Mouse (Mus musculus) intestine, postnatal 0 days (tissue): ENCODE data around the gene Fam104a. TPM values are rescaled to one million over a fixed set of nuclear protein-coding genes. Genes with fewer than 3 reads are reported as not detected.
A peak's percentile ranks its signal among the peaks of the same experiment; 100 is the strongest.

Experiments used
- ATAC-seq: fragments of 200-750 bp; cut with Nextera tagmentation; 2 replicates; pipeline ENCODE4 v1.8.0; 2017; ENCODE audit warnings: mild to moderate bottlenecking, moderate TSS enrichment, moderate library complexity
- H3K27ac ChIP-seq: fragments of 300-500 bp; sonication (generic); 2 replicates; pipeline ENCODE4 v1.5.1; 2014; ENCODE audit warnings: mild to moderate bottlenecking, low read depth, low read length, moderate library complexity
- H3K27me3 ChIP-seq: fragments of 300-500 bp; sonication (generic); replicated peaks from 2 replicates; pipeline ENCODE4 v1.6.1; 2014; ENCODE audit warnings: low read length, mixed read lengths; ENCODE audit not compliant: control insufficient read depth, insufficient read depth
- H3K36me3 ChIP-seq: fragments of 300-500 bp; sonication (generic); 2 replicates; pipeline ENCODE4 v1.6.1; 2014; ENCODE audit warnings: mild to moderate bottlenecking, moderate library complexity; ENCODE audit not compliant: control insufficient read depth, insufficient read depth
- H3K4me1 ChIP-seq: fragments of 300-500 bp; sonication (generic); replicated peaks from 2 replicates; pipeline ENCODE4 v1.6.1; 2014; ENCODE audit warnings: antibody characterized with exemption, low read length, mixed read lengths; ENCODE audit not compliant: control insufficient read depth, insufficient read depth
- H3K4me2 ChIP-seq: fragments of 300-500 bp; sonication (generic); replicated peaks from 2 replicates; pipeline ENCODE4 v1.6.1; 2014; ENCODE audit warnings: low read depth, mild to moderate bottlenecking, moderate library complexity
- H3K4me3 ChIP-seq: fragments of 300-500 bp; sonication (generic); 2 replicates; pipeline ENCODE4 v1.5.1; 2014; ENCODE audit warnings: low read depth, low read length
- H3K9ac ChIP-seq: fragments of 300-500 bp; sonication (generic); 2 replicates; pipeline ENCODE4 v1.6.1; 2014; ENCODE audit warnings: mild to moderate bottlenecking, low read depth, low read length
- H3K9me3 ChIP-seq: fragments of 300-500 bp; sonication (generic); 2 replicates; pipeline ENCODE4 v1.6.1; 2016; ENCODE audit warnings: mixed run types; ENCODE audit not compliant: control insufficient read depth
- CTCF ChIP-seq: sonication (generic); IDR thresholded peaks from 2 replicates; pipeline ENCODE4 v1.5.1; 2016; ENCODE audit warnings: low read depth, mild to moderate bottlenecking, control low read depth, antibody characterized with exemption, moderate library complexity
- WGBS: fragments of 180-500 bp; shearing (Covaris S2); extraction: QIAGEN DNeasy Blood & Tissue Kit; methylation state at CpG from one replicate; pipeline ENCODE4 v1.1.7; 2014; 5-methylcytosine and 5-hydroxymethylcytosine counted together
- polyA plus RNA-seq: library from polyadenylated mRNA; unstranded; fragments of >200 nt; fragmentation: Nextera tagmentation; extraction: Ambion mirVana; gene quantifications from 2 replicates; pipeline ENCODE4 v1.2.1, GENCODE M21; 2015

Gene Fam104a
- polyA plus RNA-seq, 1 experiment from 2014 or later, result 40.0 TPM

DNA sequence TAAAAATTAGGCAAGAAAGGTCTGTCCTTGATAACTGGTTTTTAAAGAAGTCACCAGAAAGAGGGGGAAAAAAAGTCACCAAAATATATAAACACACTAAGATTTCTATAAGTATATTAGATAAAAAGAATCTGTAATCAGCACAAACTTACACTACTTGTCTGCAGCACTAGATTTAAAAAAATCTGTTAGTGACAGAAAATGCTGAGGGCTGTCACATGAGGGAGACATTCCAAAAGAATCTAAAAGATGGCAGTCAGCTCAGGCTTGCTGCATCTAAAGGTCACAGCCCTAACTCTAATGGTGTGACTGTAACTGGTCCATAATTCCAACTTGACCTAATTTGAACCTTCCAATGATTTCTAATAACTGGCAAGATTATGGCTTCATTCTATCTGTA is 2.0 kb downstream of the Fam104a start:
- no peak for ATAC-seq
- Histone ChIP-seq H3K36me3 (0 out of 2 replicates have a peak, but pooled peaks cover 2% of the 10 kb centered on the region), H3K9ac (no peak overlapping the region), H3K27ac (no peak overlapping the region), H3K9me3 (no peaks in the 10 kb centered on the region), H3K27me3 (no peaks in the 10 kb centered on the region), H3K4me3 (0 out of 2 replicates have a peak overlapping the region, but pooled peaks have one; percentile 84), H3K4me2 (peak overlapping the region; percentile 87), H3K4me1 (peaks cover 11% of the 10 kb centered on the region)
- no peak for TF ChIP-seq CTCF

DNA sequence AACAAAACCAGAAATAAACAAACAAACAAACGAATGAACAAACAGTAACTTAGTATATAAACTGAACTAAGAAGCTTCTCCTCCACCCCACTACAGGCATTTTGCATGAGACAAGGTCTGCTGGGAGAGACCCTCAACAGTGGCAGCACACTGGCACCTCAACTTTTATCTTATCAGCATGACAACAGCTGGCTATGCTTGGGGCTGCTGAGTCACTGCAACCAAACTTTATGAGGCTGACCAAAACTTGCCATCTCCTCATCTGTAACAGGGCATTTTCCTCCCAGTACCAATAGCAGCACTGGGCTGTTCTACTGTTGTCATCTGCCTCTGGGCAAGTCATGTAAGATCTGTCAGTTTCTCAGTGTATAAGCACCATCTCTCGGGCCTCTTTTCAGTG is 3.0 kb downstream of the Fam104a start:
- WGBS, result 80% methylated on average over 2 of the region's 2 CpGs
- Histone ChIP-seq H3K4me1 (peaks cover 11% of the 10 kb centered on the region), H3K36me3 (peaks cover 9% of the 10 kb centered on the region; the same call in 1 of the 2 replicates), H3K4me2 (no peak overlapping the region), H3K9me3 (no peaks in the 10 kb centered on the region), H3K27ac (no peak overlapping the region), H3K27me3 (no peaks in the 10 kb centered on the region), H3K4me3 (no peak overlapping the region), H3K9ac (no peak overlapping the region)
- no peak for ATAC-seq
- TF ChIP-seq CTCF, result no peak

DNA sequence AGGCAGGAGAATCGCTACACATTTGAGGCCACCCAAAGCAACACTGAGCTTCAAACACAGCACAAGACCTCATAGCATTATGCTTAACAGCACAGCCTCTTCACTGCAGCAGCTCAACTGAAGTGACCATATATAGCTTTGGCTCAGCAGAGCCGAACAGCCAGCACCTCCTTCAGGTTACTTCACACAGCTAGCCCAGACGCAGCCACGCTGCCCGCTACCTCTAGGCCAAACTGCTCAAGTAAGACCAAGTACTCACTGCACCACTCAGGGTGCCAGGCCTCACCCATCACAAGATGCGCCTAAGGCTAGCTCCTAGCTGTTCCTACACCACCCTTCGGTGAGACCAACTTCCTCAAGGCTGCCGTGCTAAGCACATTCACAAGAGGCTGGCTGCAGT is 5.6 kb downstream of the Fam104a start:
- TF ChIP-seq CTCF, result peak; percentile 31
- 78% methylated on average over 8 of the region's 8 CpGs for WGBS
- no peak overlapping the region for H3K4me2 ChIP-seq
- no peaks in the 10 kb centered on the region for H3K27me3 ChIP-seq
- no peak overlapping the region for H3K4me3 ChIP-seq
- no peak overlapping the region for H3K27ac ChIP-seq
- no peaks in the 10 kb centered on the region for H3K9me3 ChIP-seq
- H3K36me3 ChIP-seq, result peaks cover 32% of the 10 kb centered on the region
- ATAC-seq, result no peak
- peaks cover 7% of the 10 kb centered on the region; the same call in 1 of the 2 replicates for H3K4me1 ChIP-seq
- no peak overlapping the region for H3K9ac ChIP-seq

DNA sequence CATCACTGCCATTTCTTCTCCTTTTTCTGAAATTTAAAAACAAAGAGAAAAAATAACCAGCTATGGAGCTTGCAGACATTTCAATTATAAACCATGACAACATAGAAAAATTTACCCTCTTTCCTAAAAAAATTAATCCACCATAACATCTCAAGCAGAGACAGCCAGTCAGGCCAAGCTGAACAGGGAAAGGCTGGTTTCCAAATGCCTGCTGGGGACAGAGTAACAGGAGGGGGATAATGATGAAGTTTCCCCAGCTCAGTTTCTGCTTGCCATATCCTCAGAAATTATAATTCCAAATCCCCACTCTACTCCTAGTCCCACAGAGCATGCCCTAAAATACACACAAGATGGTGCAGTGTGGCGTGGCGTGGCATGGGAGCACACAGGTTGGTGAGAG is 6.6 kb downstream of the Fam104a start:
- Histone ChIP-seq H3K9ac (no peak overlapping the region), H3K4me3 (no peak overlapping the region), H3K4me1 (peaks cover 4% of the 10 kb centered on the region; the same call in 1 of the 2 replicates), H3K9me3 (no peaks in the 10 kb centered on the region), H3K36me3 (peaks cover 38% of the 10 kb centered on the region), H3K27me3 (no peaks in the 10 kb centered on the region), H3K4me2 (no peak overlapping the region), H3K27ac (no peak overlapping the region)
- ATAC-seq, result no peak
- TF ChIP-seq CTCF, result no peak
- WGBS, result 98% methylated on average over 2 of the region's 2 CpGs

DNA sequence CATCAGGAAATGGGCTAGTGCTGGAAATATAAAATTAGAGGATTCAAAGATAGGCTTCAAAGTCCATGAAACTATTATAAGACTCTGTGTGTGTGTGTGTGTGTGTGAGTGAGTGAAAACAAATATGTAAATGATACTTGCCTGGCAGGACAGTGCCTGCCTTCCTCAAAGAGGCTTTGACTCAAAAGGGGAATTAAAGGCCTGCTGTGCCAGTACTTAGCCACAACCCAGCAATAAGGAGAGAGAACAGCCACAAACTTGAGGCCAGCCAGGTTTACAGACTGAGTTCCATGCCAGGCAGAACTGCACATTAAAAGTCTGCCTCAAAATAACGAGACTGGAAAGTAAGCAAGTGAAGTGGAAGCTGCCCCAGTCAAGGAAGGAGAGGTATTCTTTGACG is 7.1 kb downstream of the Fam104a start:
- Histone ChIP-seq H3K4me2 (no peak overlapping the region), H3K4me3 (no peak overlapping the region), H3K9ac (no peak overlapping the region), H3K9me3 (no peaks in the 10 kb centered on the region), H3K4me1 (no peaks in the 10 kb centered on the region), H3K27ac (no peak overlapping the region), H3K36me3 (peaks cover 38% of the 10 kb centered on the region), H3K27me3 (no peaks in the 10 kb centered on the region)
- WGBS, result 88% methylated on average over 2 of the region's 2 CpGs
- ATAC-seq, result no peak
- TF ChIP-seq CTCF, result no peak

DNA sequence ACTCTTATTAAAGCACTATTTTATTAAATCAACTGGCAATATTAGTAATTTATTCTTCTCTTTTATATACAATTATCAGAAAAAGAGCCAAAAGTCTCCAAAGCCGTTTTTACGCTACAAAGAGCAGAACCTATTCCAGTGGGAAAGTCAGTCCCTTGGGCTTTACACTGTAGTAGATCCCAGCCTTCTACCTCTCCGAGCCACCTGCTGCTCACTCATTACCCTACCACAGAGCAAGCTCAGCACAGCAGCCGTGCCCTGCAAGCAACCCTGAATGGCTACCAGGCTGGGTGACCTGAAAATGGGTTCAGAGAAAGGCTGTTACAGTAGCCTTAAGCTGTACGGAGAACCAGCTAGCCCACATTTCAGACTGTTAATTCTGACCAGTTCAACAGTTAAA is 9.4 kb downstream of the Fam104a start:
- ATAC-seq, result no peak
- no peaks in the 10 kb centered on the region for H3K27me3 ChIP-seq
- H3K4me2 ChIP-seq, result no peak overlapping the region
- no peaks in the 10 kb centered on the region for H3K4me1 ChIP-seq
- H3K36me3 ChIP-seq, result peaks cover 38% of the 10 kb centered on the region
- H3K9me3 ChIP-seq, result no peaks in the 10 kb centered on the region
- WGBS, result 88% methylated on average over 5 of the region's 5 CpGs
- no peak for TF ChIP-seq CTCF
- H3K27ac ChIP-seq, result no peak overlapping the region
- H3K9ac ChIP-seq, result no peak overlapping the region
- H3K4me3 ChIP-seq, result no peak overlapping the region

DNA sequence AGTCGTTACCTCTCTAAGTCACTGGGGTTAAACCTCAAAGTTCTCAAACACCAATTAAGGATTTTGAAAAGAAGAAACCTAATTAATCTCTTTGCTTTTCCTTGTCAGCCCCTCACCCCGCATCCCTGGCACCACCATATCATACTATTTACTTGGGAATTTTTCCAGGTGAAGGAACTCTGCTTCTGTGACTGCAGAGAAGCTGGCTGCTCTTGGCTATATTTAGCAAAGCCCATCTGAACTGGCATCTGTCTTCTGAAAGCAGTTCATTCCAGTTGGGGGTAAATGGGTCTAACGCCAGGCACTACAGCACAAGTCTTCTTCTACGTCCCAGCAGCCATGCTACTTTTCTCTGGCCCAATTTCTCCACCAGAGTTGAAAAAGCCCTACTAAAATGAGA is 10.3 kb downstream of the Fam104a start:
- Histone ChIP-seq H3K9ac (no peak overlapping the region), H3K4me2 (no peak overlapping the region), H3K36me3 (peaks cover 38% of the 10 kb centered on the region), H3K27me3 (no peaks in the 10 kb centered on the region), H3K4me3 (no peak overlapping the region), H3K27ac (no peak overlapping the region), H3K4me1 (no peaks in the 10 kb centered on the region), H3K9me3 (no peaks in the 10 kb centered on the region)
- WGBS, result 90% methylated on average over 4 of the region's 4 CpGs
- no peak for ATAC-seq
- no peak for TF ChIP-seq CTCF
